Mouse (Mus musculus) embryonic fibroblast, embryonic 13.5 days (primary cell): Measurements from ENCODE around the gene 1110008P14Rik. TPM values are rescaled to one million over a fixed set of nuclear protein-coding genes. Genes with fewer than 3 reads are reported as not detected.
A peak's percentile ranks its signal among the peaks of the same experiment; 100 is the strongest.

Source experiments
- H3K27ac ChIP-seq: 2 replicates; pipeline ENCODE4 v1.5.1; 2012; ENCODE audit warnings: low read length, control low read depth, inconsistent platforms; ENCODE audit not compliant: insufficient read depth
- H3K4me1 ChIP-seq: 2 replicates; pipeline ENCODE4 v1.6.1; 2011; ENCODE audit warnings: low read length; ENCODE audit not compliant: control insufficient read depth, insufficient read depth
- H3K4me3 ChIP-seq: 2 replicates; pipeline ENCODE4 v1.5.1; 2011; ENCODE audit warnings: mild to moderate bottlenecking, control low read depth, low read length; ENCODE audit not compliant: insufficient read depth
- CTCF ChIP-seq: IDR thresholded peaks from 2 replicates; pipeline ENCODE4 v1.5.1; 2011; ENCODE audit warnings: mild to moderate bottlenecking, control low read depth, low read length, moderate library complexity, borderline replicate concordance; ENCODE audit not compliant: insufficient read depth
- POLR2A ChIP-seq: IDR thresholded peaks from 2 replicates; pipeline ENCODE4 v1.6.1; 2011; ENCODE audit warnings: low read depth, mild to moderate bottlenecking, control low read depth, low read length, moderate library complexity
- polyA plus RNA-seq: library from polyadenylated mRNA; stranded (reverse); fragments of >200 nt; gene quantifications from 2 replicates; pipeline ENCODE4 v1.2.4, GENCODE M21; 2011; ENCODE audit warnings: low read depth; ENCODE audit not compliant: missing spikeins, insufficient read length

1110008P14Rik gene
- polyA plus RNA-seq, result 28.8 and 30.3 TPM in 2 replicates

- Histone ChIP-seq H3K27ac (no peak within 1 kb of the TSS), H3K4me3 (peak within 1 kb of the TSS; percentile 82), H3K4me1 (no peaks in the 10 kb centered on the region)
- peak; percentile 50 for TF ChIP-seq POLR2A
- TF ChIP-seq CTCF, result no peak
Observed at GRCm38 (mm10) chr2:32381775-32382223, at the start of gene 1110008P14Rik. TSS of gene 1110008P14Rik (minus strand) at chr2:32381938.

- TF ChIP-seq CTCF (no peak), POLR2A (peak; percentile 66)
- Histone ChIP-seq H3K4me1 (peaks cover 7% of the 10 kb centered on the region), H3K27ac (peak overlapping the region; percentile 42; the same call in 1 of the 2 replicates), H3K4me3 (peak overlapping the region; percentile 39)
Observed at GRCm38 (mm10) chr2:32430701-32431676, 49.3 kb upstream of the 1110008P14Rik start.

DNA sequence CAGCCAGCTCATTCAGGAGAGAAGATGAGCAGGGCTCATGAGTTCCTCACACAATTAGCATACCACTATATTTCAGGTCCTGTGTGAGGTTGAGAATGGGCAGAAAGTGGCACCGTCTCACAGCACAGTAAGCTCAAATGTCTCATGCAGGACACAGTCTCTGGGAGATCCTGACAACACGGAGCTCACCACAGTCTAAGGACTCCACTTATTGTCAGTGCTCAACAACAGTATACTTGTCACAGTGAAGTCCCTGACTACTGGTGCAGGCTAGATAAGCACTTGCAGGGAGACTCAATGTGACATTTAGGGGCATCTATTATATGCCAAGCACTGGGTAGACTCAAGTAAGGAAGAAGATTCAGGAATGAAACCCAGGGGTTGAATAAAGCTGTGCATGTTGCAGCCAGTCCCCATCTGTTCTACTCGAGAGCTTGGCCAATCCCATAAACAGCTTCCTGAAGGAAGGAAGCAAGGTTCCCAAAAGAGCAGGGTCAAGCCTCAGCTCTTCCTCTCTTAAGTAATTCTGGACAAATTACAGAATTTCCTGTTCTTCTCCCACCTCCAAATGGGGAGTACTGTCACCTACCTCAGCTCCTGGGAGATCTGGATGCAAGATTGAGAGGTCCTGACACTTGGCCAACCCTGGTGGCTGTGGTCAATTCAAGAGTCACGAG, 47.6 kb upstream of the 1110008P14Rik start:
- TF ChIP-seq POLR2A, result no peak
- no peak overlapping the region for H3K27ac ChIP-seq
- peaks cover 12% of the 10 kb centered on the region; the same call in 1 of the 2 replicates for H3K4me1 ChIP-seq
- no peak overlapping the region for H3K4me3 ChIP-seq

- Histone ChIP-seq H3K27ac (no peak overlapping the region), H3K4me3 (no peak overlapping the region), H3K4me1 (peaks cover 13% of the 10 kb centered on the region; the same call in 1 of the 2 replicates)
- TF ChIP-seq POLR2A, result no peak
- no peak for TF ChIP-seq CTCF
Observed at GRCm38 (mm10) chr2:32428262-32428722, 46.6 kb upstream of the 1110008P14Rik start.

- H3K4me3 ChIP-seq, result no peak overlapping the region
- TF ChIP-seq POLR2A, result no peak
- TF ChIP-seq CTCF, result no peak
- H3K27ac ChIP-seq, result no peak overlapping the region
- H3K4me1 ChIP-seq, result peaks cover 18% of the 10 kb centered on the region; the same call in 1 of the 2 replicates
Observed at GRCm38 (mm10) chr2:32427720-32428119, 46.0 kb upstream of the 1110008P14Rik start.

GRCm38 (mm10) chr2:32426141-32426540, 44.4 kb upstream of the 1110008P14Rik start:
- TF ChIP-seq CTCF, result no peak
- no peak for TF ChIP-seq POLR2A
- peaks cover 21% of the 10 kb centered on the region for H3K4me1 ChIP-seq
- no peak overlapping the region for H3K4me3 ChIP-seq
- no peak overlapping the region for H3K27ac ChIP-seq

GRCm38 (mm10) chr2:32425568-32425967, 43.8 kb upstream of the 1110008P14Rik start:
- TF ChIP-seq CTCF (no peak), POLR2A (no peak)
- Histone ChIP-seq H3K4me3 (no peak overlapping the region), H3K27ac (peak overlapping the region; percentile 82; the same call in 1 of the 2 replicates), H3K4me1 (peaks cover 21% of the 10 kb centered on the region)

DNA sequence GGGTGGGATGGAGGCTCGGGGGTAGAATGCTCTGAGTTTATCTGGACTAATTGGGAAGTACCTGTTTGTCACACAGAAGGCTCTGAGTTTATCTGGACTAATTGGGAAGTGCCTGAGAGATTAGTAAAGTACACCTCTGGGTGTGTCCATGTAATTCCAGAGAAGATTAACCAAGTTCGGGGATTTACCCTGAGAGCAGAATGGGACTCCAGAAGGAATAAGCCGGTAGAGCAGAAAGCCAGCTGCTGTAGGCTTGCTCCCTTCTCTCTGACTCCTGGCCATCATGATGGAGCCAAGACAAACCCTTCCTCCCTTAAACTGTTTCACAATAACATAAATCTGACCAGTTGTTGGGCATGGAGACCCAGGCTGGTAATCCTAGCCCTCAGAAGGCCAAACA, 43.1 kb upstream of the 1110008P14Rik start:
- Histone ChIP-seq H3K4me1 (peaks cover 21% of the 10 kb centered on the region), H3K4me3 (no peak overlapping the region), H3K27ac (peak overlapping the region; percentile 82)
- no peak for TF ChIP-seq CTCF
- TF ChIP-seq POLR2A, result no peak

DNA sequence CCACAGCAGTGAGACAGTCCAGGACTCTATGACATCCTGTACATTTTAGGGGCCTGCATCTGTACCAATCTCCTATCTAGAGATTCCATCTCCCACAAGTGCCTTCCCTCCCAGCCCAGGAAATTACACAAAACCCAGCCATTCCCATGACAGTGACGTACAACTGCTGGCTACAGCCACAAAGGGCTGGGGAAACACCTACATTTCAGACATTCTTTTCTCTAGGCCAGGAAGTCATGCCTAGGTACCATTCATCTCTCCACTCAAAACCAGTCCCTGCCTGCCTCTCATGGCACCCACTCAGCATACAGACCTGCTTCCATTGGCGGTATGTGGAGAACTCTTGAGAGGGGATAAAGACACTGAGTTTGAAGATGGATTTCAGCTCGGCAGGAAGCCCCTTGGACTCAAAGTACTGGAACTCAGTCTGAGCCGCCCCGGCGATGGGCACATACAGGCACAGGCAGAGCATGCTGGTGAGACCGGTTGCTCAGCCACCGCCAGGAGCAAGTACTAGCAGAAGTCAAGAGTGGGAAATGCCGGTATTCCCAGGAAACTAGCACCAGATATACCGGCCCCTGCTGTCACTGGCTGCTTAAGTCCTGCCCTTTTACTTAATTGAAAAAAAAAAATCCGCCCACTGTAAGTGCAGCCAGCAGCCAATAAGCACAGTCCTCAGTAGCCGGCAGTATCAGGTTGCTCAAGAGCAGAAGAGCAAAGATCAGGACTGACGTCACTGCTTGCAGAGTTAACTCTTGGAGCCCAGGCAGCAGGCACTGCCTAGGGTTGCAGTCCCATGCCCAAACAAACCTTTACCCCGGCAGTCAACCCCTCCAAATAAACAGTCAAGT, 42.0 kb upstream of the 1110008P14Rik start:
- H3K27ac ChIP-seq, result peak overlapping the region; percentile 82
- TF ChIP-seq POLR2A, result peak; percentile 75
- TF ChIP-seq CTCF, result no peak
- peaks cover 18% of the 10 kb centered on the region for H3K4me1 ChIP-seq
- peak overlapping the region; percentile 53 for H3K4me3 ChIP-seq
